Comparison of ENCODE assay signal across 10 mouse cellular contexts in the genomic region with DNA sequence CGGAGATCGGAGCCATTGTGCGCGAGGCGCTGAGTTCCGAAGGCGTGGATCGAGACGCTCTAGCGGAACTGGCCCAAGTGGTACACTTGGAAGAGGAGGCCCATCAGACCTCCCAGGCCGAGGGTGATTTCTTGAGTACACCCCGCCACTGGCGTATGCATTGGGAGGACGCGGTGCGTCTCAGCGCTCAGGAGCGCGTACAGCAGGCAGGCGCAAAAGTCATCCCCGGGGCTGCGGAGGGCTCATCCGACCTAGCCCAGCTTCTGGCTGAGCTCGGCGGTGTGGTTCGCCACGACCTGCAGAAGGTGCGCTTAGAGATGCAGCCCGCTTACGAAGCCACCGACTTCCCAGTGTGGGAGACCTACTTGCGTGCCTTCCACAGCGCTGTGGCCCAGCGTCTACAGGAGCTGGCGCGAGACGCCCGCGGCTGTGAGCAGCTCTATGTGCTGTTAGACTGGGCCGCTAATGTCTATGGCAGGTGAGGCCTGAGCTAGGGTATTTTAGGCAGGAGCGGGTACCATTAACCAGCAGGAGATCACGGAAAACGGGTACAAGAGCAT. TPM values are rescaled to one million over a fixed set of nuclear protein-coding genes. Genes with fewer than 3 reads are reported as not detected.
DNase-seq lines count a peak whose midpoint lies in the region; ATAC-seq lines count a peak whose summit lies in the region.
"Had no signal": no experiment of that assay in that cellular context is flagged by ENCODE, and none has a peak within 500 bp of the region (broad histone marks: within the 10 kb centered on the region; RNA-seq: fewer than 3 reads in every experiment).

No protein-coding gene starts in this region.

- H3K9me3 ChIP-seq in heart, embryonic 16.5 days (replicated peaks; ENCODE audit: control insufficient read depth, low read length) = no peaks in the 10 kb centered on the region
- H3K9me3 ChIP-seq in embryonic facial prominence, embryonic 11.5 days (replicated peaks; ENCODE audit: control insufficient read depth, low read length) = no peaks in the 10 kb centered on the region
- no peaks in the 10 kb centered on the region for H3K9me3 ChIP-seq in hindbrain, embryonic 16.5 days (ENCODE audit: control insufficient read depth, low read length)

- ATAC-seq in heart, embryonic 16.5 days (replicated peaks; ENCODE audit: extremely low read depth, insufficient read depth, low FRiP score) = no peak
- no peak for ATAC-seq in embryonic facial prominence, embryonic 11.5 days (replicated peaks; ENCODE audit: insufficient number of reproducible peaks, low FRiP score, low TSS enrichment, low read depth)
- no peak for ATAC-seq in hindbrain, embryonic 16.5 days
- no peak for ATAC-seq in megakaryocyte-erythroid progenitor cell, adult 5-6 weeks (replicated peaks; ENCODE audit: low FRiP score, low TSS enrichment, poor library complexity, severe bottlenecking)

- DNase-seq in heart, postnatal 25 days (ENCODE audit: low spot score) = no peak
- no peak for DNase-seq in embryonic facial prominence, embryonic 11.5 days (ENCODE audit: low spot score)
- DNase-seq in neural tube, embryonic 10.5 days (ENCODE audit: extremely low spot score, low spot score) = peak; percentile 43
- no peak for DNase-seq in cerebellum, postnatal 10 days
- DNase-seq in adrenal gland, adult (ENCODE audit: inconsistent age in 2 of 2, low spot score in 1 of 2) = no peak
- DNase-seq: adrenal gland, postnatal 14 days had no signal

- H3K4me1 ChIP-seq in heart, embryonic 16.5 days (ENCODE audit: control insufficient read depth, insufficient read depth, low read length) = peaks cover 28% of the 10 kb centered on the region
- peaks cover 4% of the 10 kb centered on the region; the same call in 1 of the 2 replicates for H3K4me1 ChIP-seq in embryonic facial prominence, embryonic 11.5 days (ENCODE audit: control insufficient read depth, insufficient read depth, low read length)
- peaks cover 13% of the 10 kb centered on the region for H3K4me1 ChIP-seq in hindbrain, embryonic 16.5 days (ENCODE audit: control insufficient read depth, insufficient read depth, low read depth, low read length)

- H3K27ac ChIP-seq in heart, embryonic 16.5 days (ENCODE audit: low read length) = no peak overlapping the region
- no peak overlapping the region for H3K27ac ChIP-seq in embryonic facial prominence, embryonic 11.5 days (replicated peaks; ENCODE audit: low read depth, low read length)
- H3K27ac ChIP-seq in hindbrain, embryonic 16.5 days (ENCODE audit: low read depth, low read length) = no peak overlapping the region

- H3K4me2 ChIP-seq in heart, embryonic 16.5 days (ENCODE audit: low read depth, low read length) = peak overlapping the region; percentile 53
- peak overlapping the region; percentile 64 for H3K4me2 ChIP-seq in embryonic facial prominence, embryonic 11.5 days (ENCODE audit: low read depth, low read length)
- peak overlapping the region; percentile 62 for H3K4me2 ChIP-seq in hindbrain, embryonic 16.5 days (ENCODE audit: low read length)

- no peaks in the 10 kb centered on the region for H3K36me3 ChIP-seq in heart, embryonic 16.5 days (ENCODE audit: control insufficient read depth, insufficient read depth)
- H3K36me3 ChIP-seq in embryonic facial prominence, embryonic 11.5 days (replicated peaks; ENCODE audit: control insufficient read depth, insufficient read depth, low read depth, low read length) = no peaks in the 10 kb centered on the region
- H3K36me3 ChIP-seq in hindbrain, embryonic 16.5 days (ENCODE audit: control insufficient read depth, insufficient read depth, low read length) = no peaks in the 10 kb centered on the region

- peaks cover 55% of the 10 kb centered on the region for H3K27me3 ChIP-seq in heart, embryonic 16.5 days (ENCODE audit: control insufficient read depth, insufficient read depth, low read length)
- H3K27me3 ChIP-seq in embryonic facial prominence, embryonic 11.5 days (ENCODE audit: control insufficient read depth, insufficient read depth, low read length) = peaks cover 62% of the 10 kb centered on the region
- H3K27me3 ChIP-seq in hindbrain, embryonic 16.5 days (replicated peaks; ENCODE audit: control insufficient read depth, insufficient read depth, low read length) = peaks cover 50% of the 10 kb centered on the region

- intact Hi-C loops in heart, postnatal 25 days (cut with DNase I) = no loop called here

- peak overlapping the region; percentile 35 for H3K4me3 ChIP-seq in heart, embryonic 16.5 days (ENCODE audit: low read length)
- H3K4me3 ChIP-seq in embryonic facial prominence, embryonic 11.5 days (ENCODE audit: low read depth, low read length) = peak overlapping the region; percentile 29
- peak overlapping the region; percentile 35 for H3K4me3 ChIP-seq in hindbrain, embryonic 16.5 days (ENCODE audit: low read length)

- 15% methylated on average over 43 of the region's 43 CpGs for WGBS in heart, embryonic 16.5 days
- WGBS in embryonic facial prominence, embryonic 11.5 days = 4% methylated on average over 43 of the region's 43 CpGs
- 5% methylated on average over 42 of the region's 43 CpGs for WGBS in hindbrain, embryonic 16.5 days

- H3K9ac ChIP-seq in heart, embryonic 16.5 days (ENCODE audit: low read length) = peak overlapping the region; percentile 22; the same call in 1 of the 2 replicates
- peak overlapping the region; percentile 44 for H3K9ac ChIP-seq in embryonic facial prominence, embryonic 11.5 days (replicated peaks; ENCODE audit: low read length)
- peak overlapping the region; percentile 43; the same call in 1 of the 2 replicates for H3K9ac ChIP-seq in hindbrain, embryonic 16.5 days (ENCODE audit: low read depth, low read length)

RNA-seq across cellular contexts. Expression of a gene that starts 6.8 kb away (rescaled TPM):
- 13.3 and 14.9 TPM in 2 replicates for polyA plus RNA-seq in heart, embryonic 16.5 days (2015; fragmentation: Nextera tagmentation; extraction: Ambion mirVana)
- total RNA-seq in heart, postnatal 25 days (2021) = 1 to 10 TPM; 1.2 to 2.9 TPM
- 6.3 and 7.3 TPM in 2 replicates for polyA plus RNA-seq in embryonic facial prominence, embryonic 11.5 days (2014; fragmentation: Nextera tagmentation; extraction: Ambion mirVana)
- polyA plus RNA-seq in hindbrain, embryonic 16.5 days (2015; fragmentation: Nextera tagmentation; extraction: Ambion mirVana) = 2.6 and 2.7 TPM in 2 replicates
- total RNA-seq in megakaryocyte-erythroid progenitor cell, adult 5-6 weeks (2014; fragmentation: Nextera tagmentation) = 0.27 TPM in 1 of 2 replicates, not detected in the other
- not detected in 2 replicates for total RNA-seq in megakaryocyte-erythroid progenitor cell, adult 5-6 weeks (2017)

RNA-seq across cellular contexts. Expression of a gene that starts 17.0 kb away (rescaled TPM):
- 1.3 and 1.4 TPM in 2 replicates for polyA plus RNA-seq in heart, embryonic 16.5 days (2015; fragmentation: Nextera tagmentation; extraction: Ambion mirVana)
- not detected for total RNA-seq in heart, postnatal 25 days (2021)
- polyA plus RNA-seq in embryonic facial prominence, embryonic 11.5 days (2014; fragmentation: Nextera tagmentation; extraction: Ambion mirVana) = 0.45 TPM in 1 of 2 replicates, not detected in the other
- polyA plus RNA-seq in hindbrain, embryonic 16.5 days (2015; fragmentation: Nextera tagmentation; extraction: Ambion mirVana) = 2.5 and 3.3 TPM in 2 replicates
- not detected in 2 replicates for total RNA-seq in megakaryocyte-erythroid progenitor cell, adult 5-6 weeks (2014; fragmentation: Nextera tagmentation)
- total RNA-seq in megakaryocyte-erythroid progenitor cell, adult 5-6 weeks (2017) = not detected in 2 replicates
- polyA plus RNA-seq: gonadal fat pad, adult 2 months had no signal

RNA-seq across cellular contexts. Expression of a gene that starts 18.6 kb away (rescaled TPM):
- polyA plus RNA-seq in heart, embryonic 16.5 days (2015; fragmentation: Nextera tagmentation; extraction: Ambion mirVana) = 3.2 and 4.8 TPM in 2 replicates
- 10 to 100 TPM; 41.7 to 48.7 TPM for total RNA-seq in heart, postnatal 25 days (2021)
- polyA plus RNA-seq in embryonic facial prominence, embryonic 11.5 days (2014; fragmentation: Nextera tagmentation; extraction: Ambion mirVana) = 4.6 and 4.8 TPM in 2 replicates
- polyA plus RNA-seq in hindbrain, embryonic 16.5 days (2015; fragmentation: Nextera tagmentation; extraction: Ambion mirVana) = 0.79 and 1.2 TPM in 2 replicates
- total RNA-seq in megakaryocyte-erythroid progenitor cell, adult 5-6 weeks (2014; fragmentation: Nextera tagmentation) = 163 and 178 TPM in 2 replicates
- total RNA-seq in megakaryocyte-erythroid progenitor cell, adult 5-6 weeks (2017) = 102 and 149 TPM in 2 replicates

RNA-seq across cellular contexts. Expression of a gene that starts 46.1 kb away (rescaled TPM):
- 19.6 and 27.3 TPM in 2 replicates for polyA plus RNA-seq in heart, embryonic 16.5 days (2015; fragmentation: Nextera tagmentation; extraction: Ambion mirVana)
- total RNA-seq in heart, postnatal 25 days (2021) = 10 to 100 TPM; 57.5 to 60.2 TPM
- 19.9 and 24.5 TPM in 2 replicates for polyA plus RNA-seq in embryonic facial prominence, embryonic 11.5 days (2014; fragmentation: Nextera tagmentation; extraction: Ambion mirVana)
- 35.3 and 40.4 TPM in 2 replicates for polyA plus RNA-seq in hindbrain, embryonic 16.5 days (2015; fragmentation: Nextera tagmentation; extraction: Ambion mirVana)
- total RNA-seq in megakaryocyte-erythroid progenitor cell, adult 5-6 weeks (2014; fragmentation: Nextera tagmentation) = 7.9 and 11.5 TPM in 2 replicates
- 2.6 and 9.6 TPM in 2 replicates for total RNA-seq in megakaryocyte-erythroid progenitor cell, adult 5-6 weeks (2017)
